Mouse (Mus musculus): ENCODE results near the gene Stx1b.

GRCm38 (mm10) chr7:127824176-127824871 lies at the start of gene Stx1b, which contains the start of gene Stx4a:
- TF ChIP-seq CTCF (IDR thresholded peaks at IDR 0.05): no peak
- TF ChIP-seq EP300 (IDR thresholded peaks at IDR 0.05; ENCODE audit: insufficient read depth, low read depth, low read length): no peak

Data from heart, adult 2 months (tissue).